Comparison of ENCODE assay signal across 8 mouse cellular contexts in genomic region chr4:97920287-97921079, GRCm38 (mm10).
DNase-seq lines count a peak whose midpoint lies in the region; ATAC-seq and TF ChIP-seq lines count a peak whose summit lies in the region.

No protein-coding gene starts in this region.

- no peak for DNase-seq in forebrain, embryonic 10.5 days (ENCODE audit: extremely low spot score, low spot score)
- no peak for DNase-seq in forebrain, embryonic 11.5 days (ENCODE audit: low spot score)
- DNase-seq in adrenal gland, adult 8-10 months = peak; percentile 43
- peak; percentile 38 for DNase-seq in heart, postnatal 25 days (ENCODE audit: low spot score)
- no peak for DNase-seq in stomach, postnatal 0 days (ENCODE audit: low spot score)
- DNase-seq in embryo, embryonic 10.5 days (ENCODE audit: low spot score) = no peak

- intact Hi-C loops in heart, postnatal 25 days (cut with DNase I) = loop anchor here (5.0 kb wide), 2 partner anchors 168 to 172 kb away; no protein-coding TSS in a partner anchor

- no peak overlapping the region for H3K9ac ChIP-seq in forebrain, embryonic 11.5 days (ENCODE audit: low read length)
- no peak overlapping the region for H3K9ac ChIP-seq in limb, embryonic 15.5 days
- no peak overlapping the region for H3K9ac ChIP-seq in stomach, postnatal 0 days (ENCODE audit: low read length)

- ATAC-seq in forebrain, embryonic 11.5 days (replicated peaks; ENCODE audit: low FRiP score) = no peak
- peak; percentile 55 for ATAC-seq in erythroblast, adult 5-6 weeks (replicated peaks; ENCODE audit: low FRiP score, poor library complexity, severe bottlenecking)
- no peak for ATAC-seq in limb, embryonic 15.5 days (ENCODE audit: insufficient number of reproducible peaks, low FRiP score, low TSS enrichment, low read depth)
- ATAC-seq in stomach, postnatal 0 days (ENCODE audit: low FRiP score, low TSS enrichment) = no peak

- H3K4me3 ChIP-seq in forebrain, embryonic 10.5 days = no peak overlapping the region
- H3K4me3 ChIP-seq in forebrain, embryonic 11.5 days (ENCODE audit: low read depth, low read length) = no peak overlapping the region
- no peak overlapping the region for H3K4me3 ChIP-seq in limb, embryonic 15.5 days
- H3K4me3 ChIP-seq in stomach, postnatal 0 days (ENCODE audit: low read depth, low read length) = no peak overlapping the region

- H3K4me2 ChIP-seq in forebrain, embryonic 11.5 days (ENCODE audit: low read depth, low read length, severe bottlenecking) = no peak overlapping the region
- no peak overlapping the region for H3K4me2 ChIP-seq in limb, embryonic 15.5 days
- H3K4me2 ChIP-seq in stomach, postnatal 0 days (replicated peaks; ENCODE audit: low read depth) = peak overlapping the region; percentile 36

- H3K27me3 ChIP-seq in forebrain, embryonic 10.5 days (ENCODE audit: poor library complexity, severe bottlenecking) = no peaks in the 10 kb centered on the region
- H3K27me3 ChIP-seq in forebrain, embryonic 11.5 days (ENCODE audit: control insufficient read depth, insufficient read depth, low read length) = no peaks in the 10 kb centered on the region
- H3K27me3 ChIP-seq in limb, embryonic 15.5 days = no peaks in the 10 kb centered on the region
- H3K27me3 ChIP-seq in stomach, postnatal 0 days (ENCODE audit: control insufficient read depth, insufficient read depth, low read length) = no peaks in the 10 kb centered on the region

- peaks cover 42% of the 10 kb centered on the region for H3K4me1 ChIP-seq in forebrain, embryonic 10.5 days
- H3K4me1 ChIP-seq in forebrain, embryonic 11.5 days (replicated peaks; ENCODE audit: control insufficient read depth, insufficient read depth, low read length) = peaks cover 15% of the 10 kb centered on the region
- H3K4me1 ChIP-seq in limb, embryonic 15.5 days = peaks cover 35% of the 10 kb centered on the region
- no peaks in the 10 kb centered on the region for H3K4me1 ChIP-seq in stomach, postnatal 0 days (replicated peaks; ENCODE audit: control insufficient read depth, insufficient read depth)

- no peak for TF ChIP-seq CTCF in stomach, postnatal 0 days (IDR thresholded peaks at IDR 0.05; ENCODE audit: low read depth)

- TF ChIP-seq EP300 in stomach, postnatal 0 days (optimal IDR thresholded peaks at IDR 0.05) = no peak

- WGBS in forebrain, embryonic 10.5 days = 76% methylated on average over 10 of the region's 10 CpGs
- 69% methylated on average over 10 of the region's 10 CpGs for WGBS in forebrain, embryonic 11.5 days
- 44% methylated on average over 10 of the region's 10 CpGs for WGBS in limb, embryonic 15.5 days
- WGBS in stomach, postnatal 0 days = 49% methylated on average over 10 of the region's 10 CpGs

- no peaks in the 10 kb centered on the region for H3K36me3 ChIP-seq in forebrain, embryonic 10.5 days (replicated peaks)
- H3K36me3 ChIP-seq in forebrain, embryonic 11.5 days (ENCODE audit: control insufficient read depth, insufficient read depth, low read length) = no peaks in the 10 kb centered on the region
- H3K36me3 ChIP-seq in limb, embryonic 15.5 days = no peaks in the 10 kb centered on the region
- H3K36me3 ChIP-seq in stomach, postnatal 0 days (ENCODE audit: control insufficient read depth, insufficient read depth, low read length) = no peaks in the 10 kb centered on the region

- no peaks in the 10 kb centered on the region for H3K9me3 ChIP-seq in forebrain, embryonic 10.5 days
- H3K9me3 ChIP-seq in forebrain, embryonic 11.5 days (ENCODE audit: control insufficient read depth, low read length) = no peaks in the 10 kb centered on the region
- H3K9me3 ChIP-seq in limb, embryonic 15.5 days = no peaks in the 10 kb centered on the region
- no peaks in the 10 kb centered on the region for H3K9me3 ChIP-seq in stomach, postnatal 0 days (ENCODE audit: control insufficient read depth, low read length)

- H3K27ac ChIP-seq in forebrain, embryonic 10.5 days = peak overlapping the region; percentile 53; the same call in 1 of the 2 replicates
- no peak overlapping the region for H3K27ac ChIP-seq in forebrain, embryonic 11.5 days (ENCODE audit: low read depth, low read length)
- peak overlapping the region; percentile 76 for H3K27ac ChIP-seq in limb, embryonic 15.5 days
- peak overlapping the region; percentile 61 for H3K27ac ChIP-seq in stomach, postnatal 0 days (replicated peaks)

Comparison
In these comparisons a context has a peak if more than half of its experiments do, and no peak if none do; other contexts are left out.
1. DNase-seq: peak in adrenal gland, adult 8-10 months (single experiment) and heart, postnatal 25 days (single experiment); none in forebrain, embryonic 10.5 days (single experiment), forebrain, embryonic 11.5 days (single experiment), stomach, postnatal 0 days (single experiment) and embryo, embryonic 10.5 days (single experiment).